Mouse (Mus musculus) urinary bladder, adult 18-20 months (tissue): ENCODE results near the gene Hmgb2.

ENCODE experiments used
- DNase-seq, 2 experiments: peaks; one replicate each; pipeline ENCODE4 v3.0.0; 2022; ENCODE audit warnings: low spot score in 2 of 2, mixed read lengths in 2 of 2

Gene Hmgb2

DNA sequence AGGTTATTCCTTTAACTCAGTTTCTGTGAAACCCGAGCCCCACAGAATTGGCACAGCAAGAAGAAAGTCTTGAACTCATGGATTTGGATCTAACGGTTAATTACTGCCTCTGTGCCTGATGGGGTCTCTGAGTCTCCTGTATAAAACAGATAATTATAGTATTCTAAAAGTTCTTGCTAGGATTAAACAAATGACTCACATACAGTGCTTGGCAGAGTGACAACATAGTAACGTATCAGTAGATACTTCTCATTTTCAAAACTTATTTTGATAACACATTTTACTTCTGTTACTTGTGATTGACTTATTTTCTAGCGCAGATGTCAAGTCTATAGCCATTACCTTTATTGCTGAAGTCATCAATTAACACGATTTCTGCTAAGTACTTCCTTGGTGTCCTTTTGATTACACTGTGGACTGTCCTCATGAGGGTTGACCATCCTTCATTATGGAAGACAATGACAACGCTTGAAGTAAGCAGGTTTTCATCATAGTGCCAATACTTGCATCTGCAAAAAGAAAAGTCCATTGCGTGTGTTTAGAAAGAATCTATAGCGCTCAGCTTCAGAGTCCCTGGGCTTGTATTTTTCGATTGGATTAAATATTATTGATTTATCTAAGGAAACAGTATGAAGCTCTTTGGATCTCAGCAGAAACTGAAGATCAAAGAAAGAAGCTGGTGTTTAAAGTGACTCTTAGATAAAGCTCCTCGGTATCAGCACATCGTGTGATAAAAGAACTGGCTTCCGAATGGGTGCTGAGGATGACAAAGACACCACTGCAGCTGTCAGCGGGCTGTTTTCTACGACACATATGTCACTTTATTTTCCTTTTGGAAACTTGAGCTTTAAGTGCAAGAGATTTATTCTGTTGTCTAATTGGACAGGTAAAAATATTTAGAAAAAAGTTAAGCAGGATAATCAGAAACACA lies 40.7 kb downstream of the Hmgb2 start:
- DNase-seq = no peak

DNA sequence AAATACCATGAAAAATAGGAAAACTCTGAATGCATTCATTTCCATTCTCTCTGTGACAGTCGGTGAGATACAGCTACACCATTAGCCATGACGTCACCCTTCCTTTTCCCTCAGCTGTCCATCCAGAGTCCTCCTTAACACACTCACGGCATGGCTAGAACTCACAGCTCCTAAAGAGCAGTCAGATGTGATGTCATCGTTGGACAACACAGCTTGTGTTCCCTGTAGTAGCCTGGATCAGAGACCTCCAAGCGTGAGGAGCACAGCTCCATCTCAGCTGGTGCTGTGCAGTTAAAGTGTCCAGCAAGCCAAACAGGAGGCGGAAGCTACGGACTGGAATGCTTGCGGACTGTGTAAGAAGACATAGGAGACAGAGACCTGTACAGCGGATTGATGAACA lies 49.2 kb downstream of the Hmgb2 start:
- no peak for DNase-seq

DNA sequence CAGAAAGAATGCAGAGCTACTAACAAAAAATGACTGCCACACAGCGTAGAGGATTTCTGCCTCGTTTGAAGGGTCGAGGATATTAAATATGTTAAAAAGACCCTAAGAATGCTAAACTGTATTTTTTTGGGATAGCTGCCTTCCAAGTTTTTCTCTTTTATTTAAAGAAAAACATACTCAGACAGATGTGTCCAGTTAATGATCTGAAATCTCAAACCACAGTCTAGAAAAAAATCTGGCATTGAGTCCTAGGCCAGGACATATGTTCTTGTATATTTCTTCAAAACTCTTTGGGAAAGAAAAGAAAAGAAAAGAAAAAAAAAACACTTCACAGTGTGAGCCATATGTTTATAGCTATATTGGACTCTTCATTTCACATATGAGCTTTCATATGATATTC lies 51.0 kb downstream of the Hmgb2 start:
- no peak for DNase-seq

DNA sequence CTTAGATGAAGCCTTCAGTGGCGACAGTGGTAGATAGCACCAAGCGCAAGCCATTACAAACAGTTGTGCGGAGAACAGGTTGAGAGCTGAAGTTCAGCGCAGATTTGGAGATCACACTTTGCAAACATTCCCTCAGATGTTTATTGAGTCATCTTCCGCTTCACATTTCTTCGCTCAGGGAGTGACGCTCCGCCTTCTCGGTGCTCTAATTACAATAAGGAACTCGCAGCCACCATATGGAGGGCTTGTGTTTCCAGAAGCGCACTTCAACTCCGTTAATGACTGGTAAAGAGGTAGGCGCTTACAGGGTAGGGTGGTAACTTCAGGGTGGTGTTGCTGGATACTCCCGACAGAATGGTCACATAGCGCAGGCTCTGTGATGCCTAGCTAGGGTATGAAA lies 52.0 kb downstream of the Hmgb2 start:
- no peak for DNase-seq

DNA sequence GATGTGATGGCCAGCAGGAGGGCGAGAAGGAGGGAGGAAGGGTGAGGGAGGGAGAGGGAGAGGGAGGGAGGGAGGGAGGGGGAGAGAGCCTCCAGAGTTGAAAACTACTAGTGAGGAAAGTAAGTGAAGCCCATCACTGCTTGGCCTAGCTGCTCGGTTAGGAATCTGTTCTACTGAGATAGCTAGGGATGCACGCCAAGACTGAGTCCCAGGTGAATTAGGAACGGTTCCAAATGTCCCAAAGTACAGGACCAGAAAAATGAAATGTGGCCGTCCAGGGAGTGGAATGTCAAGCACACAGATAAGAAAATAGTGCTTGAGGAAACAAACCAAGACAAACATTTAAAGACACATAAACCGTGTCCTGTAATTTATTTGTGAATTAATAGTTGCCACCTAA lies 53.3 kb downstream of the Hmgb2 start:
- no peak for DNase-seq
